ENCODE assay signal across 17 mouse cellular contexts in the genomic region with DNA sequence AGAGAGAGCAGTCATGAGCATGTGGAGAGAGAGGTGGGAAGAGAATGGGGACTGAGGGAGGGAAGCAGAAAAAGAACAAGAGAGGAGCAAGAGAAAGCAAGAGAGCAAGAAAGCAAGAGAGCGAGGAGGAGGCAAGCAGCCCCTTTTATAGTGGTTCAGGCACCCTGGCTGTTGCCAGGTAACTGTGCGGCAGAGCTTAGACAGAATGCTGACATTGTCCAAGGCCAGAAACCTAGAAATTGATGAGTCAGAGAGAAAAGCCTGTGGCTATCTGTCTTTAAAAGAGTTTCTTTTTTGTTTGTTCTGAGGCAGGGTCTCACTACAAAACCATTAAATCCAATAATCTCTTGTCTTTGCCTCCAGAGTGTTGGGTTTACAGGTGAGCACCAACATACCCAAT.
"Had no signal": no experiment of that assay in that cellular context is flagged by ENCODE, and none has a peak within 500 bp of the region (broad histone marks: within the 10 kb centered on the region; RNA-seq: fewer than 3 reads in every experiment).

No protein-coding gene starts in this region.

- H3K9ac ChIP-seq: limb, embryonic 13.5 days; liver, embryonic 12.5 days; liver, embryonic 15.5 days; lung, embryonic 15.5 days; midbrain, embryonic 12.5 days; neural tube, embryonic 13.5 days had no signal

- H3K9me3 ChIP-seq: limb, embryonic 10.5 days; limb, embryonic 13.5 days; liver, embryonic 12.5 days; liver, embryonic 15.5 days; lung, embryonic 15.5 days; midbrain, embryonic 12.5 days; neural tube, embryonic 13.5 days had no signal

- H3K4me3 ChIP-seq: layer of hippocampus, adult 2 months; limb, embryonic 10.5 days; limb, embryonic 13.5 days; liver, embryonic 12.5 days; liver, embryonic 15.5 days; lung, embryonic 15.5 days; midbrain, embryonic 12.5 days; neural tube, embryonic 13.5 days had no signal

- H3K4me1 ChIP-seq: limb, embryonic 10.5 days; limb, embryonic 13.5 days; liver, embryonic 12.5 days; liver, embryonic 15.5 days; lung, embryonic 15.5 days; midbrain, embryonic 12.5 days; neural tube, embryonic 13.5 days had no signal

- DNase-seq: kidney, postnatal 25 days; layer of hippocampus, adult 9-11 months; liver; lung, adult 18-20 months; lung, postnatal 14 days; lung, postnatal 4 days; thymus, adult 18-20 months; thymus, postnatal 4 days had no signal

- H3K36me3 ChIP-seq: limb, embryonic 10.5 days; limb, embryonic 13.5 days; liver, embryonic 12.5 days; liver, embryonic 15.5 days; lung, embryonic 15.5 days; midbrain, embryonic 12.5 days; neural tube, embryonic 13.5 days had no signal

- H3K27me3 ChIP-seq: limb, embryonic 13.5 days; liver, embryonic 12.5 days; liver, embryonic 15.5 days; lung, embryonic 15.5 days; midbrain, embryonic 12.5 days; neural tube, embryonic 13.5 days had no signal

- H3K27ac ChIP-seq: kidney, postnatal 0 days; layer of hippocampus, adult 2 months; limb, embryonic 10.5 days; limb, embryonic 13.5 days; liver, embryonic 12.5 days; liver, embryonic 15.5 days; lung, embryonic 15.5 days; midbrain, embryonic 12.5 days; neural tube, embryonic 13.5 days had no signal

- H3K4me2 ChIP-seq: limb, embryonic 13.5 days; liver, embryonic 12.5 days; liver, embryonic 15.5 days; lung, embryonic 15.5 days; midbrain, embryonic 12.5 days; neural tube, embryonic 13.5 days had no signal

- ATAC-seq: liver, embryonic 12.5 days had no signal
